Mouse (Mus musculus) cortical plate, adult 2 months (tissue): ENCODE measurements around the gene Gm20683.

ENCODE experiments used
- CTCF ChIP-seq: fragments of 200-500 bp; IDR thresholded peaks from 2 replicates; pipeline ENCODE4 v1.5.1; 2011; ENCODE audit warnings: mild to moderate bottlenecking, control low read depth, low read length; ENCODE audit not compliant: insufficient read depth; ENCODE audit errors: extremely low read depth
- POLR2A ChIP-seq: fragments of 200-500 bp; IDR thresholded peaks from 2 replicates; pipeline ENCODE4 v1.6.1; 2011; ENCODE audit warnings: mild to moderate bottlenecking, low read length, control low read depth; ENCODE audit not compliant: insufficient read depth; ENCODE audit errors: extremely low read depth

GRCm38 (mm10) chr17:25801029-25801428 is 40.5 kb downstream of the Gm20683 start:
- TF ChIP-seq CTCF (peak; percentile 84), POLR2A (no peak)
